In the genomic region with DNA sequence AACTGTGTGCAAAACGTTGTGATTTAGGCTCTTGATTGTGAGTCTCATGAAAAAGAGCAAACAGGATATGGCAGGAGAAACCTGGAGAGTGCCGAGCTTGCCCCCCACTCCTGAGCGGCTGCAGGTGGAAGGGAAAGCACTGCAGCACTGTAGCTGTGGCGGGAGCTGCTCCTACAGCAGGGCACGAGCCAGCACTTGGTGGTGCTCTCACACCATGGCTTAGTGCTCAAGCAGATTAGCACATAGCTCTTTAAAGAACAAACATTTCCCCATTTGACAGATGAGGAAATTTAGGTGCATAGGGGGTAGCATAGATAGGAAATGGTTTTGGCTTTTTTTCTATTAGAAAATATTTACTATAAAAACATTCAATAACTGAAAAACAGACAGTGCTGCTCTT, we compare ENCODE assay signal across 19 mouse cellular contexts. TPM values are rescaled to one million over a fixed set of nuclear protein-coding genes. Genes with fewer than 3 reads are reported as not detected.
DNase-seq lines count a peak whose midpoint lies in the region; ATAC-seq and TF ChIP-seq lines count a peak whose summit lies in the region.
"Had no signal": no experiment of that assay in that cellular context is flagged by ENCODE, and none has a peak within 500 bp of the region (broad histone marks: within the 10 kb centered on the region; RNA-seq: fewer than 3 reads in every experiment).

No protein-coding gene starts in this region.

- no peak for DNase-seq in heart, postnatal 0 days (ENCODE audit: low spot score)
- no peak for DNase-seq in heart, postnatal 10 days
- DNase-seq in liver, postnatal 0 days: no peak
- peak; percentile 36 for DNase-seq in brain, adult 2 months (ENCODE audit: low read depth, low spot score)
- no peak for DNase-seq in stomach, postnatal 0 days (ENCODE audit: low spot score)
- DNase-seq: embryo, embryonic 11 days; kidney, adult 11 months; kidney, postnatal 10 days; right cerebral cortex, postnatal 4 days; thymus, postnatal 14 days had no signal

- TF ChIP-seq EP300 in heart, postnatal 0 days (IDR thresholded peaks at IDR 0.05; ENCODE audit: low read depth): no peak
- no peak for TF ChIP-seq EP300 in liver, postnatal 0 days (IDR thresholded peaks at IDR 0.05; ENCODE audit: low read depth)
- TF ChIP-seq EP300 in stomach, postnatal 0 days (optimal IDR thresholded peaks at IDR 0.05): no peak

- no peak for ATAC-seq in heart, postnatal 0 days (ENCODE audit: insufficient read depth, low read depth)
- ATAC-seq in liver, postnatal 0 days: no peak
- no peak for ATAC-seq in liver, embryonic 12.5 days
- no peak for ATAC-seq in stomach, postnatal 0 days (ENCODE audit: low FRiP score, low TSS enrichment)
- no peak for ATAC-seq in cerebellum, adult (ENCODE audit: insufficient number of reproducible peaks, low FRiP score, low TSS enrichment)
- ATAC-seq: forebrain, embryonic 16.5 days; midbrain, embryonic 13.5 days had no signal

- intact Hi-C loops in heart, postnatal 10 days (cut with DNase I): no loop called here

- H3K9me3 ChIP-seq in heart, postnatal 0 days (replicated peaks; ENCODE audit: control insufficient read depth, low read length): no peaks in the 10 kb centered on the region
- no peaks in the 10 kb centered on the region for H3K9me3 ChIP-seq in liver, postnatal 0 days (ENCODE audit: low read length)
- no peaks in the 10 kb centered on the region for H3K9me3 ChIP-seq in liver, embryonic 12.5 days (replicated peaks)
- H3K9me3 ChIP-seq in stomach, postnatal 0 days (ENCODE audit: control insufficient read depth, low read length): no peaks in the 10 kb centered on the region
- H3K9me3 ChIP-seq: heart, embryonic 10.5 days; lung, embryonic 15.5 days; midbrain, embryonic 13.5 days had no signal

- WGBS in heart, postnatal 0 days: 79% methylated on average over 5 of the region's 5 CpGs
- 74% methylated on average over 5 of the region's 5 CpGs for WGBS in liver, postnatal 0 days (ENCODE audit: insufficient replicate concordance)
- WGBS in liver, embryonic 12.5 days (ENCODE audit: insufficient replicate concordance): 79% methylated on average over 5 of the region's 5 CpGs
- WGBS in stomach, postnatal 0 days: 78% methylated on average over 5 of the region's 5 CpGs

- no peak overlapping the region for H3K9ac ChIP-seq in heart, postnatal 0 days (replicated peaks; ENCODE audit: low read depth, low read length)
- H3K9ac ChIP-seq in liver, postnatal 0 days (replicated peaks): no peak overlapping the region
- no peak overlapping the region for H3K9ac ChIP-seq in liver, embryonic 12.5 days
- H3K9ac ChIP-seq in stomach, postnatal 0 days (ENCODE audit: low read length): no peak overlapping the region
- H3K9ac ChIP-seq: hindbrain, embryonic 14.5 days; lung, embryonic 15.5 days; midbrain, embryonic 13.5 days had no signal

- no peak overlapping the region for H3K4me2 ChIP-seq in heart, postnatal 0 days (ENCODE audit: low read depth, low read length)
- no peak overlapping the region for H3K4me2 ChIP-seq in liver, postnatal 0 days (ENCODE audit: low read depth, low read length)
- H3K4me2 ChIP-seq in liver, embryonic 12.5 days: no peak overlapping the region
- H3K4me2 ChIP-seq in stomach, postnatal 0 days (replicated peaks; ENCODE audit: low read depth): no peak overlapping the region
- H3K4me2 ChIP-seq: hindbrain, embryonic 14.5 days; lung, embryonic 15.5 days; midbrain, embryonic 13.5 days had no signal

- peaks cover 63% of the 10 kb centered on the region for H3K36me3 ChIP-seq in heart, postnatal 0 days (replicated peaks; ENCODE audit: control insufficient read depth, insufficient read depth, low read length)
- H3K36me3 ChIP-seq in liver, postnatal 0 days (replicated peaks; ENCODE audit: insufficient read depth, low read length): peaks cover 49% of the 10 kb centered on the region
- H3K36me3 ChIP-seq in liver, embryonic 12.5 days: peaks cover 91% of the 10 kb centered on the region
- H3K36me3 ChIP-seq in stomach, postnatal 0 days (ENCODE audit: control insufficient read depth, insufficient read depth, low read length): peaks cover 11% of the 10 kb centered on the region

- TF ChIP-seq CTCF in heart, postnatal 0 days (IDR thresholded peaks at IDR 0.05; ENCODE audit: low read depth): peak; percentile 20; the same call in 1 of the 2 replicates
- TF ChIP-seq CTCF in liver, postnatal 0 days (IDR thresholded peaks at IDR 0.05; ENCODE audit: low read depth): peak; percentile 45
- peak; percentile 40; the same call in 1 of the 2 replicates for TF ChIP-seq CTCF in stomach, postnatal 0 days (IDR thresholded peaks at IDR 0.05; ENCODE audit: low read depth)

- no peak overlapping the region for H3K27ac ChIP-seq in heart, postnatal 0 days (ENCODE audit: low read depth)
- H3K27ac ChIP-seq in liver, postnatal 0 days (ENCODE audit: low read depth): no peak overlapping the region
- H3K27ac ChIP-seq in liver, embryonic 12.5 days: no peak overlapping the region
- H3K27ac ChIP-seq in stomach, postnatal 0 days (replicated peaks): no peak overlapping the region
- H3K27ac ChIP-seq: heart, embryonic 10.5 days; hindbrain, embryonic 14.5 days; lung, embryonic 15.5 days; macrophage; midbrain, embryonic 13.5 days had no signal

- no peak overlapping the region for H3K4me3 ChIP-seq in heart, postnatal 0 days (ENCODE audit: low read depth, low read length)
- no peak overlapping the region for H3K4me3 ChIP-seq in liver, postnatal 0 days (ENCODE audit: low read depth, low read length)
- no peak overlapping the region for H3K4me3 ChIP-seq in liver, embryonic 12.5 days
- H3K4me3 ChIP-seq in stomach, postnatal 0 days (ENCODE audit: low read depth, low read length): no peak overlapping the region
- H3K4me3 ChIP-seq: heart, embryonic 10.5 days; lung, embryonic 15.5 days; midbrain, embryonic 13.5 days had no signal

- H3K27me3 ChIP-seq in heart, postnatal 0 days (ENCODE audit: control insufficient read depth, insufficient read depth, low read length): no peaks in the 10 kb centered on the region
- H3K27me3 ChIP-seq in liver, postnatal 0 days (ENCODE audit: insufficient read depth, low read length): no peaks in the 10 kb centered on the region
- H3K27me3 ChIP-seq in liver, embryonic 12.5 days (replicated peaks): no peaks in the 10 kb centered on the region
- H3K27me3 ChIP-seq in stomach, postnatal 0 days (ENCODE audit: control insufficient read depth, insufficient read depth, low read length): no peaks in the 10 kb centered on the region
- H3K27me3 ChIP-seq: lung, embryonic 15.5 days; midbrain, embryonic 13.5 days had no signal

- no peaks in the 10 kb centered on the region for H3K4me1 ChIP-seq in heart, postnatal 0 days (ENCODE audit: control insufficient read depth, insufficient read depth)
- peaks cover 3% of the 10 kb centered on the region for H3K4me1 ChIP-seq in liver, postnatal 0 days (ENCODE audit: insufficient read depth)
- H3K4me1 ChIP-seq in liver, embryonic 12.5 days: no peaks in the 10 kb centered on the region
- H3K4me1 ChIP-seq in stomach, postnatal 0 days (replicated peaks; ENCODE audit: control insufficient read depth, insufficient read depth): no peaks in the 10 kb centered on the region
- H3K4me1 ChIP-seq: heart, embryonic 10.5 days; lung, embryonic 15.5 days; midbrain, embryonic 13.5 days had no signal

RNA-seq across cellular contexts. Expression of a gene that starts 28.0 kb away (rescaled TPM):
- total RNA-seq in heart, postnatal 0 days (2014; rRNA removed; ENCODE audit: low replicate concordance): 0.15 TPM in 1 of 2 replicates, not detected in the other
- 0.04 TPM in 1 of 2 replicates, not detected in the other for polyA plus RNA-seq in heart, postnatal 0 days (2015; fragmentation: Nextera tagmentation; extraction: Ambion mirVana)
- under 1 TPM in 1 of 2 experiments, not detected in 1; 0.07 TPM for total RNA-seq in heart, postnatal 10 days (2021)
- not detected in 2 replicates for polyA plus RNA-seq in liver, postnatal 0 days (2015; fragmentation: Nextera tagmentation; extraction: Ambion mirVana)
- polyA plus RNA-seq in liver, embryonic 12.5 days (2016; fragmentation: Nextera tagmentation; extraction: Ambion mirVana): 0.07 TPM in 1 of 2 replicates, not detected in the other
- polyA plus RNA-seq in stomach, postnatal 0 days (2015; fragmentation: Nextera tagmentation; extraction: Ambion mirVana): 0.28 and 0.39 TPM in 2 replicates
- total RNA-seq: heart, postnatal 25 days had no signal
- polyA plus RNA-seq: heart, embryonic 10.5 days had no signal

RNA-seq across cellular contexts. Expression of a gene that starts 47.4 kb away (rescaled TPM):
- 7.8 and 25.8 TPM in 2 replicates for total RNA-seq in heart, postnatal 0 days (2014; rRNA removed; ENCODE audit: low replicate concordance)
- 15.5 and 18.0 TPM in 2 replicates for polyA plus RNA-seq in heart, postnatal 0 days (2015; fragmentation: Nextera tagmentation; extraction: Ambion mirVana)
- total RNA-seq in heart, postnatal 10 days (2021): 1 to 10 TPM; 7.7 to 8.2 TPM
- 21.2 and 23.4 TPM in 2 replicates for polyA plus RNA-seq in liver, postnatal 0 days (2015; fragmentation: Nextera tagmentation; extraction: Ambion mirVana)
- polyA plus RNA-seq in liver, embryonic 12.5 days (2016; fragmentation: Nextera tagmentation; extraction: Ambion mirVana): 38.4 and 44.0 TPM in 2 replicates
- polyA plus RNA-seq in stomach, postnatal 0 days (2015; fragmentation: Nextera tagmentation; extraction: Ambion mirVana): 31.7 and 33.4 TPM in 2 replicates

RNA-seq across cellular contexts. Expression of a gene that starts 47.6 kb away (rescaled TPM):
- total RNA-seq in heart, postnatal 0 days (2014; rRNA removed; ENCODE audit: low replicate concordance): 8.2 and 9.9 TPM in 2 replicates
- 6.0 and 6.4 TPM in 2 replicates for polyA plus RNA-seq in heart, postnatal 0 days (2015; fragmentation: Nextera tagmentation; extraction: Ambion mirVana)
- total RNA-seq in heart, postnatal 10 days (2021): 10 to 100 TPM; 13.4 to 16.1 TPM
- 5.7 and 6.8 TPM in 2 replicates for polyA plus RNA-seq in liver, postnatal 0 days (2015; fragmentation: Nextera tagmentation; extraction: Ambion mirVana)
- 26.7 and 31.1 TPM in 2 replicates for polyA plus RNA-seq in liver, embryonic 12.5 days (2016; fragmentation: Nextera tagmentation; extraction: Ambion mirVana)
- 9.7 TPM in 2 replicates for polyA plus RNA-seq in stomach, postnatal 0 days (2015; fragmentation: Nextera tagmentation; extraction: Ambion mirVana)
